Mouse (Mus musculus): Measurements from ENCODE around the gene Pcca. TPM values are rescaled to one million over a fixed set of nuclear protein-coding genes. Genes with fewer than 3 reads are reported as not detected.

Gene Pcca
- polyA plus RNA-seq, 1 experiment = 18.8 TPM

- TF ChIP-seq MYOD1 (IDR thresholded peaks at IDR 0.05; ENCODE audit: control insufficient read depth in 1 of 3, insufficient read length in 2 of 3, low read depth in 2 of 3) (no peak), CEBPB (IDR thresholded peaks at IDR 0.05; ENCODE audit: insufficient read depth, poor library complexity, severe bottlenecking) (no peak), SRF (IDR thresholded peaks at IDR 0.05; ENCODE audit: control insufficient read depth, insufficient read length, low read depth) (no peak), E2F4 (IDR thresholded peaks at IDR 0.05; ENCODE audit: insufficient read depth) (no peak), TCF12 (IDR thresholded peaks at IDR 0.05; ENCODE audit: insufficient read depth, poor library complexity, severe bottlenecking) (no peak), REST (IDR thresholded peaks at IDR 0.05; ENCODE audit: insufficient read depth, insufficient read length) (no peak), POLR2A (IDR thresholded peaks at IDR 0.05; ENCODE audit: insufficient read length, low read depth) (no peak), POLR2AphosphoS2 (IDR thresholded peaks at IDR 0.05; ENCODE audit: insufficient read length, low read depth) (no peak), TCF3 (IDR thresholded peaks at IDR 0.05; ENCODE audit: insufficient read length, low read depth) (no peak), MAX (IDR thresholded peaks at IDR 0.05; ENCODE audit: low read depth) (no peak), USF1 (IDR thresholded peaks at IDR 0.05; ENCODE audit: low read depth) (no peak), MYOG (IDR thresholded peaks at IDR 0.05; ENCODE audit: control insufficient read depth in 1 of 3, insufficient read depth in 1 of 3, insufficient read length in 2 of 3, low read depth in 2 of 3) (no peak)
- no peak overlapping the region for H3K4me2 ChIP-seq (ENCODE audit: low read depth)
- no peak overlapping the region for H3ac ChIP-seq (ENCODE audit: control insufficient read depth, insufficient read length)
- no peaks in the 10 kb centered on the region for H3K36me3 ChIP-seq (ENCODE audit: control insufficient read depth, insufficient read depth)
- no peaks in the 10 kb centered on the region for H3K27me3 ChIP-seq (ENCODE audit: control insufficient read depth, insufficient read depth, insufficient read length)
- no peak overlapping the region for H3K4me3 ChIP-seq
- no peaks in the 10 kb centered on the region for H3K79me2 ChIP-seq (ENCODE audit: control insufficient read depth, insufficient read depth)
These were observed 299.5 kb downstream of the Pcca start for GRCm38 (mm10) chr14:122833666-122834065.

GRCm38 (mm10) chr14:122834753-122835152 lies 300.6 kb downstream of the Pcca start:
- H3K4me2 ChIP-seq (ENCODE audit: low read depth) = no peak overlapping the region
- TF ChIP-seq CEBPB (IDR thresholded peaks at IDR 0.05; ENCODE audit: insufficient read depth, poor library complexity, severe bottlenecking) (no peak), SRF (IDR thresholded peaks at IDR 0.05; ENCODE audit: control insufficient read depth, insufficient read length, low read depth) (no peak), E2F4 (IDR thresholded peaks at IDR 0.05; ENCODE audit: insufficient read depth) (no peak), TCF3 (IDR thresholded peaks at IDR 0.05; ENCODE audit: insufficient read length, low read depth) (no peak), TCF12 (IDR thresholded peaks at IDR 0.05; ENCODE audit: insufficient read depth, poor library complexity, severe bottlenecking) (no peak), USF1 (IDR thresholded peaks at IDR 0.05; ENCODE audit: low read depth) (no peak), POLR2A (IDR thresholded peaks at IDR 0.05; ENCODE audit: insufficient read length, low read depth) (no peak), MAX (IDR thresholded peaks at IDR 0.05; ENCODE audit: low read depth) (no peak), MYOD1 (IDR thresholded peaks at IDR 0.05; ENCODE audit: control insufficient read depth in 1 of 3, insufficient read length in 2 of 3, low read depth in 2 of 3) (no peak)
- no peak overlapping the region for H3K4me3 ChIP-seq
- no peaks in the 10 kb centered on the region for H3K36me3 ChIP-seq (ENCODE audit: control insufficient read depth, insufficient read depth)
- no peaks in the 10 kb centered on the region for H3K79me2 ChIP-seq (ENCODE audit: control insufficient read depth, insufficient read depth)
- no peaks in the 10 kb centered on the region for H3K27me3 ChIP-seq (ENCODE audit: control insufficient read depth, insufficient read depth, insufficient read length)
- H3ac ChIP-seq (ENCODE audit: control insufficient read depth, insufficient read length) = no peak overlapping the region

- Histone ChIP-seq H3ac (ENCODE audit: control insufficient read depth, insufficient read length) (no peak overlapping the region), H3K27me3 (ENCODE audit: control insufficient read depth, insufficient read depth, insufficient read length) (no peaks in the 10 kb centered on the region), H3K4me2 (ENCODE audit: low read depth) (no peak overlapping the region), H3K4me3 (no peak overlapping the region), H3K79me2 (ENCODE audit: control insufficient read depth, insufficient read depth) (no peaks in the 10 kb centered on the region), H3K36me3 (ENCODE audit: control insufficient read depth, insufficient read depth) (no peaks in the 10 kb centered on the region)
- TF ChIP-seq POLR2AphosphoS2 (IDR thresholded peaks at IDR 0.05; ENCODE audit: insufficient read length, low read depth) = no peak
- no peak for TF ChIP-seq CEBPB (IDR thresholded peaks at IDR 0.05; ENCODE audit: insufficient read depth, poor library complexity, severe bottlenecking)
- no peak for TF ChIP-seq TCF3 (IDR thresholded peaks at IDR 0.05; ENCODE audit: insufficient read length, low read depth)
- TF ChIP-seq E2F4 (IDR thresholded peaks at IDR 0.05; ENCODE audit: insufficient read depth) = no peak
- no peak for TF ChIP-seq POLR2A (IDR thresholded peaks at IDR 0.05; ENCODE audit: insufficient read length, low read depth)
- no peak for TF ChIP-seq MYOD1 (IDR thresholded peaks at IDR 0.05; ENCODE audit: control insufficient read depth in 1 of 3, insufficient read length in 2 of 3, low read depth in 2 of 3)
- no peak for TF ChIP-seq REST (IDR thresholded peaks at IDR 0.05; ENCODE audit: insufficient read depth, insufficient read length)
- no peak for TF ChIP-seq USF1 (IDR thresholded peaks at IDR 0.05; ENCODE audit: low read depth)
- TF ChIP-seq TCF12 (IDR thresholded peaks at IDR 0.05; ENCODE audit: insufficient read depth, poor library complexity, severe bottlenecking) = no peak
- TF ChIP-seq MYOG (IDR thresholded peaks at IDR 0.05; ENCODE audit: control insufficient read depth in 1 of 3, insufficient read depth in 1 of 3, insufficient read length in 2 of 3, low read depth in 2 of 3) = no peak
- no peak for TF ChIP-seq MAX (IDR thresholded peaks at IDR 0.05; ENCODE audit: low read depth)
- no peak for TF ChIP-seq SRF (IDR thresholded peaks at IDR 0.05; ENCODE audit: control insufficient read depth, insufficient read length, low read depth)
These were observed 301.5 kb downstream of the Pcca start for GRCm38 (mm10) chr14:122835487-122836190.

- Histone ChIP-seq H3K27me3 (ENCODE audit: control insufficient read depth, insufficient read depth, insufficient read length) (no peaks in the 10 kb centered on the region), H3K4me3 (no peak overlapping the region), H3ac (ENCODE audit: control insufficient read depth, insufficient read length) (no peak overlapping the region), H3K79me2 (ENCODE audit: control insufficient read depth, insufficient read depth) (no peaks in the 10 kb centered on the region), H3K4me2 (ENCODE audit: low read depth) (no peak overlapping the region), H3K36me3 (ENCODE audit: control insufficient read depth, insufficient read depth) (no peaks in the 10 kb centered on the region)
- no peak for TF ChIP-seq MAX (IDR thresholded peaks at IDR 0.05; ENCODE audit: low read depth)
These were observed 302.1 kb downstream of the Pcca start for GRCm38 (mm10) chr14:122836221-122836620.

GRCm38 (mm10) chr14:122837018-122837417 lies 302.9 kb downstream of the Pcca start:
- Histone ChIP-seq H3K27me3 (ENCODE audit: control insufficient read depth, insufficient read depth, insufficient read length) (no peaks in the 10 kb centered on the region), H3K36me3 (ENCODE audit: control insufficient read depth, insufficient read depth) (no peaks in the 10 kb centered on the region), H3K4me2 (ENCODE audit: low read depth) (no peak overlapping the region), H3K4me3 (no peak overlapping the region), H3ac (ENCODE audit: control insufficient read depth, insufficient read length) (no peak overlapping the region), H3K79me2 (ENCODE audit: control insufficient read depth, insufficient read depth) (no peaks in the 10 kb centered on the region)
- no peak for TF ChIP-seq MYOG (IDR thresholded peaks at IDR 0.05; ENCODE audit: control insufficient read depth in 1 of 3, insufficient read depth in 1 of 3, insufficient read length in 2 of 3, low read depth in 2 of 3)
- TF ChIP-seq TCF12 (IDR thresholded peaks at IDR 0.05; ENCODE audit: insufficient read depth, poor library complexity, severe bottlenecking) = no peak

All from myocyte (in vitro differentiated cells).